Mouse (Mus musculus) myocyte (in vitro differentiated cells): ENCODE results near the gene Sema3a. TPM values are rescaled to one million over a fixed set of nuclear protein-coding genes. Genes with fewer than 3 reads are reported as not detected.

Source experiments
- H3K27me3 ChIP-seq: one replicate; pipeline ENCODE4 v1.6.1; 2011; ENCODE audit not compliant: control insufficient read depth, insufficient read depth, insufficient read length
- H3K36me3 ChIP-seq: one replicate; pipeline ENCODE4 v1.6.1; 2011; ENCODE audit not compliant: control insufficient read depth, insufficient read depth
- H3K4me2 ChIP-seq: one replicate; pipeline ENCODE4 v1.6.1; 2011; ENCODE audit warnings: low read depth, control low read depth
- H3K4me3 ChIP-seq: one replicate; pipeline ENCODE4 v1.5.1; 2011; ENCODE audit warnings: mild to moderate bottlenecking, control low read depth, moderate library complexity
- H3K79me2 ChIP-seq: one replicate; pipeline ENCODE4 v1.6.1; 2011; ENCODE audit not compliant: control insufficient read depth, insufficient read depth
- H3ac ChIP-seq: one replicate; pipeline ENCODE4 v1.6.1; 2011; ENCODE audit not compliant: control insufficient read depth, insufficient read length
- CEBPB ChIP-seq: IDR thresholded peaks from 2 replicates; pipeline ENCODE4 v1.6.1; 2011; ENCODE audit warnings: mild to moderate bottlenecking, moderate library complexity; ENCODE audit not compliant: poor library complexity, insufficient read depth, severe bottlenecking
- E2F4 ChIP-seq: IDR thresholded peaks from one replicate; pipeline ENCODE4 v1.6.1; 2011; ENCODE audit warnings: mild to moderate bottlenecking, control low read depth, moderate library complexity; ENCODE audit not compliant: insufficient read depth
- MAX ChIP-seq: IDR thresholded peaks from one replicate; pipeline ENCODE4 v1.6.1; 2011; ENCODE audit warnings: low read depth, mild to moderate bottlenecking, control low read depth
- MYOD1 ChIP-seq, 3 experiments: IDR thresholded peaks; one replicate each; pipeline ENCODE4 v1.6.1; 2011; ENCODE audit warnings: control low read depth in 2 of 3, low read depth in 2 of 3, mild to moderate bottlenecking in 2 of 3, moderate library complexity in 1 of 3; ENCODE audit not compliant: insufficient read length in 2 of 3, control insufficient read depth in 1 of 3
- MYOG ChIP-seq, 3 experiments: IDR thresholded peaks; one replicate each; pipeline ENCODE4 v1.6.1; 2011; ENCODE audit warnings: control low read depth in 2 of 3, low read depth in 2 of 3, mild to moderate bottlenecking in 2 of 3; ENCODE audit not compliant: insufficient read length in 2 of 3, control insufficient read depth in 1 of 3, insufficient read depth in 1 of 3
- POLR2A ChIP-seq: IDR thresholded peaks from one replicate; pipeline ENCODE4 v1.6.1; 2011; ENCODE audit warnings: low read depth, mild to moderate bottlenecking, control low read depth, moderate library complexity; ENCODE audit not compliant: insufficient read length
- POLR2AphosphoS2 ChIP-seq: IDR thresholded peaks from one replicate; pipeline ENCODE4 v1.6.1; 2011; ENCODE audit warnings: low read depth, control low read depth; ENCODE audit not compliant: insufficient read length
- REST ChIP-seq: IDR thresholded peaks from one replicate; pipeline ENCODE4 v1.6.1; 2011; ENCODE audit warnings: mild to moderate bottlenecking, control low read depth, moderate library complexity; ENCODE audit not compliant: insufficient read depth, insufficient read length
- SRF ChIP-seq: IDR thresholded peaks from one replicate; pipeline ENCODE4 v1.6.1; 2011; ENCODE audit warnings: low read depth; ENCODE audit not compliant: control insufficient read depth, insufficient read length
- TCF12 ChIP-seq: IDR thresholded peaks from one replicate; pipeline ENCODE4 v1.6.1; 2011; ENCODE audit warnings: mild to moderate bottlenecking, control low read depth; ENCODE audit not compliant: poor library complexity, insufficient read depth, severe bottlenecking
- TCF3 ChIP-seq: IDR thresholded peaks from one replicate; pipeline ENCODE4 v1.6.1; 2011; ENCODE audit warnings: low read depth, control low read depth; ENCODE audit not compliant: insufficient read length
- USF1 ChIP-seq: IDR thresholded peaks from one replicate; pipeline ENCODE4 v1.6.1; 2011; ENCODE audit warnings: low read depth, mild to moderate bottlenecking, control low read depth, moderate library complexity
- polyA plus RNA-seq: library from polyadenylated mRNA; unstranded; fragments of >200 nt; fragmentation: generic; extraction: Trizol; gene quantifications from one replicate; pipeline ENCODE4 v1.2.1, GENCODE M21; 2012; ENCODE audit warnings: missing spikeins

Sema3a gene
- polyA plus RNA-seq, 1 experiment = 7.2 TPM

DNA sequence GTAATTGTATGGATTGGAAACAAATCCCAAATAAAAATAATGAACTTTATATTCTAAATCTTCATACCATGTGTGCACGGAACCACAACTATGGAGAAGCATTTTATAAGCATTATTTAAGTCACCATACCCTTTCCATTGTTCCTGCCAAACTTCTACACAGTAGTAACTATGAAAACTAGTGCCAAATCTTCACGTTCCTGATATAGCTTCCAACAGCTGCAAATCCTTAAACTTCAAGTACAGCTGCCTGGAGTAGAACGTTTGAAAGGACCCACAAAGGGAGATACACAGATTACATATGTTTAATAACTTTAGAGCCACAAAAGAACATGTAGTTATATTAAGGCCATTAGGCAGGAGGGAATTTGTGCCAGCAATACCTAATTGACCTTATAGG lies 130.1 kb downstream of the Sema3a start:
- Histone ChIP-seq H3K4me3 (no peak overlapping the region), H3K27me3 (no peaks in the 10 kb centered on the region), H3ac (no peak overlapping the region), H3K36me3 (no peaks in the 10 kb centered on the region), H3K79me2 (no peaks in the 10 kb centered on the region), H3K4me2 (no peak overlapping the region)
- no peak for TF ChIP-seq POLR2A
- TF ChIP-seq TCF12 = no peak
- no peak for TF ChIP-seq REST
- no peak for TF ChIP-seq CEBPB
- TF ChIP-seq POLR2AphosphoS2 = no peak
- TF ChIP-seq SRF = no peak
- TF ChIP-seq TCF3 = no peak
- TF ChIP-seq MAX = no peak
- no peak for TF ChIP-seq MYOG (IDR thresholded peaks at IDR 0.05; ENCODE audit: control insufficient read depth in 1 of 3, insufficient read depth in 1 of 3, insufficient read length in 2 of 3, low read depth in 2 of 3)
- TF ChIP-seq MYOD1 (IDR thresholded peaks at IDR 0.05; ENCODE audit: control insufficient read depth in 1 of 3, insufficient read length in 2 of 3, low read depth in 2 of 3) = no peak
- no peak for TF ChIP-seq USF1

DNA sequence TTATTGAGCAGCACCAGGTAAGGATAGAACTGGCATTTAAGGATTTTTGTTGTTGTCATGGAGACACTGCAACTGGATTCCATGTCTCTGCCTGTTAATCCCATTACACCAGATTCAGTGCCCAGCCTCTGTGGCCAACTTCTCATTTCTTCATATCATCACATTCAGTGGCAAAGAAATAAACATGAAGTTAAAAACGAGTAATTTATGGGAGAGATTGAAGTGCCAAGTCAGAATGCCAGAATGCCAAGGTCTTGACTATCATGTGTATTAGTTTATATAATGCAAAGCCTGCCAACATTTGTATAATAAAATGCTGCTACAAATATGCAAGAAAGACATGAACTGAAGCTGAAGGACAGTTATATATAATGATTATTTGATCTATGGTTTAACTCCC lies 131.1 kb downstream of the Sema3a start:
- Histone ChIP-seq H3K4me3 (no peak overlapping the region), H3ac (no peak overlapping the region), H3K27me3 (no peaks in the 10 kb centered on the region), H3K36me3 (no peaks in the 10 kb centered on the region), H3K79me2 (no peaks in the 10 kb centered on the region), H3K4me2 (no peak overlapping the region)
- no peak for TF ChIP-seq USF1
- no peak for TF ChIP-seq TCF3
- no peak for TF ChIP-seq CEBPB
- no peak for TF ChIP-seq E2F4
- no peak for TF ChIP-seq MAX
- TF ChIP-seq TCF12 = no peak
- no peak for TF ChIP-seq POLR2A
- TF ChIP-seq REST = no peak
- TF ChIP-seq MYOG (IDR thresholded peaks at IDR 0.05; ENCODE audit: control insufficient read depth in 1 of 3, insufficient read depth in 1 of 3, insufficient read length in 2 of 3, low read depth in 2 of 3) = no peak
- no peak for TF ChIP-seq MYOD1 (IDR thresholded peaks at IDR 0.05; ENCODE audit: control insufficient read depth in 1 of 3, insufficient read length in 2 of 3, low read depth in 2 of 3)
- no peak for TF ChIP-seq POLR2AphosphoS2
- no peak for TF ChIP-seq SRF

DNA sequence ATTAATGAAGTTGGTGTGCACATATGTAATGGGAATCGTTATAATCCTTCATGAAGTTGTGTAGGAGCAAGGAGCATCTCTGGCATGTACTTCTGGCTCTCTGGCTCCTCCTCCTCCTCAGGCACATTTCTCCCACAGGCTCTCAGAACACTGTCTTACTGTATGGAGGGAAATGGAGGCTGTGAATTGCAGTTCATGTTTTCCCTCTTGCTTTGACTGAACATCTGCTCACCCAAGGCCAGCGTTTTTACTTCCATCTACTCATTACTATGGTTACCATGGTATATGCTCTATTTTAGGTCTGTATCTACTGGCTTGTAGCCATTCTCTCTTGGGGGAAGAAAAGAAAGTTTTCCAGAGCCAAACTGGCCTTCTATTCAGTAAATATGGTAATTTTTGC lies 137.9 kb downstream of the Sema3a start:
- H3K4me3 ChIP-seq = no peak overlapping the region
- no peak overlapping the region for H3ac ChIP-seq
- no peaks in the 10 kb centered on the region for H3K27me3 ChIP-seq
- no peaks in the 10 kb centered on the region for H3K79me2 ChIP-seq
- no peaks in the 10 kb centered on the region for H3K36me3 ChIP-seq
- H3K4me2 ChIP-seq = no peak overlapping the region
- TF ChIP-seq REST (no peak), POLR2A (no peak), MYOD1 (IDR thresholded peaks at IDR 0.05; ENCODE audit: control insufficient read depth in 1 of 3, insufficient read length in 2 of 3, low read depth in 2 of 3) (no peak), TCF12 (no peak), MYOG (IDR thresholded peaks at IDR 0.05; ENCODE audit: control insufficient read depth in 1 of 3, insufficient read depth in 1 of 3, insufficient read length in 2 of 3, low read depth in 2 of 3) (no peak), MAX (no peak), POLR2AphosphoS2 (no peak), CEBPB (no peak), SRF (no peak), E2F4 (no peak), USF1 (no peak), TCF3 (no peak)

DNA sequence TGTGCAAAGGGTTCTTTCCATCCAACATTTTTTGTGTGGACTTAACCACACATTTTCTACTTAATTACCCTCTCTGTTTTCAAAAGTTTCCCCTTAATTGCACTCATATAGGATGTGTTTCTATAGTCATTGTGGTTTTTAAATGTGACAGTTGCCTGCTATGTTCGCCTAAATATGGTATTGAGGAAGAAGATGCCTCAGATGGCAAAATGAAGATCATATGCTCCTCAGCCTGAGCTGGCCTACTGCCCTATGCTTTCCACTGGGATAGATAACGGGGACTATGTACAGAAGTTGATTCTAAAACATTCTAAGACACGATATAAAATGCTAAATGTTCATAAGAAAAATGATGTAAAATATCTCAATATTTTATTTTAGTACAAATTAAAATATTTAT lies 138.3 kb downstream of the Sema3a start:
- no peaks in the 10 kb centered on the region for H3K27me3 ChIP-seq
- H3K4me3 ChIP-seq = no peak overlapping the region
- TF ChIP-seq POLR2AphosphoS2 (no peak), POLR2A (no peak), E2F4 (no peak), MYOD1 (IDR thresholded peaks at IDR 0.05; ENCODE audit: control insufficient read depth in 1 of 3, insufficient read length in 2 of 3, low read depth in 2 of 3) (no peak), USF1 (no peak), TCF3 (no peak), TCF12 (no peak), MAX (no peak), SRF (no peak), REST (no peak), MYOG (IDR thresholded peaks at IDR 0.05; ENCODE audit: control insufficient read depth in 1 of 3, insufficient read depth in 1 of 3, insufficient read length in 2 of 3, low read depth in 2 of 3) (no peak)
- H3ac ChIP-seq = no peak overlapping the region
- H3K36me3 ChIP-seq = no peaks in the 10 kb centered on the region
- H3K79me2 ChIP-seq = no peaks in the 10 kb centered on the region
- H3K4me2 ChIP-seq = no peak overlapping the region

DNA sequence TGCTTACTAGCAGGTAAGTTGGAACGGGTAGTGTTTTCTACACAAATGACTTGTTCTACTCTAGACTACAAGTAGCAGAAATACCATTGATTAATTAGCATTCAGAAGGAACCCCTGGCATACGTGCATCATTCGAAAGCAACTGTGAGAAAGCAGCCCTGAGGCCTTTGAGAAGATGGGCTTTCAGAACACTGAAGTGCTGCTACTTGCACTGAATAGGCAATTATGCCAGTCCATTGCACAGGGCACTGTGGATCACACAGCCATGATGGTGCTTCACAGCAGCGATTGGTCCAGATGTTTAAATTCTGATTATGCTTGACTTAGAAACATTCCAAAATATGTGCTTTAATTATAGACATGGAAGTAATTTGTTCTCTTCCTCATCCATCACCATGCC lies 187.5 kb downstream of the Sema3a start:
- no peak for TF ChIP-seq CEBPB
- no peak for TF ChIP-seq POLR2AphosphoS2
- TF ChIP-seq MYOG (IDR thresholded peaks at IDR 0.05; ENCODE audit: control insufficient read depth in 1 of 3, insufficient read depth in 1 of 3, insufficient read length in 2 of 3, low read depth in 2 of 3) = no peak
- no peak for TF ChIP-seq TCF12
- TF ChIP-seq E2F4 = no peak
- TF ChIP-seq USF1 = no peak
- no peak for TF ChIP-seq POLR2A
- TF ChIP-seq REST = no peak
- no peak for TF ChIP-seq MAX
- no peak for TF ChIP-seq TCF3
- no peak for TF ChIP-seq SRF
- no peak for TF ChIP-seq MYOD1 (IDR thresholded peaks at IDR 0.05; ENCODE audit: control insufficient read depth in 1 of 3, insufficient read length in 2 of 3, low read depth in 2 of 3)
- H3ac ChIP-seq = no peak overlapping the region
- H3K36me3 ChIP-seq = no peaks in the 10 kb centered on the region
- H3K79me2 ChIP-seq = no peaks in the 10 kb centered on the region
- H3K27me3 ChIP-seq = no peaks in the 10 kb centered on the region
- no peak overlapping the region for H3K4me3 ChIP-seq
- H3K4me2 ChIP-seq = no peak overlapping the region
